Comparison of ENCODE assay signal across 28 mouse cellular contexts in genomic region chr1:107515839-107516498, GRCm38 (mm10). TPM values are rescaled to one million over a fixed set of nuclear protein-coding genes. Genes with fewer than 3 reads are reported as not detected.
A peak's percentile ranks its signal among the peaks of the same experiment; 100 is the strongest.
DNase-seq lines count a peak whose midpoint lies in the region; ATAC-seq and TF ChIP-seq lines count a peak whose summit lies in the region.
"Had no signal": no experiment of that assay in that cellular context is flagged by ENCODE, and none has a peak within 500 bp of the region (broad histone marks: within the 10 kb centered on the region; RNA-seq: fewer than 3 reads in every experiment).

No protein-coding gene starts in this region.

- H3K79me2 ChIP-seq in CH12.LX (replicated peaks; ENCODE audit: control insufficient read depth, extremely low read depth, insufficient read depth, poor library complexity, severe bottlenecking): no peaks in the 10 kb centered on the region

- ATAC-seq in granulocyte monocyte progenitor cell, adult 5-6 weeks (replicated peaks; ENCODE audit: poor library complexity, severe bottlenecking): peak; percentile 61
- peak; percentile 58 for ATAC-seq in megakaryocyte, adult 5-6 weeks (ENCODE audit: poor library complexity, severe bottlenecking)
- ATAC-seq in megakaryocyte progenitor cell, adult 5-6 weeks (replicated peaks; ENCODE audit: poor library complexity): peak; percentile 52
- ATAC-seq: activated CD4-positive, CD25-positive, alpha-beta regulatory T cell, adult 4 months; CD4-positive, CD25-positive, alpha-beta regulatory T cell, adult 4 months; forebrain, embryonic 14.5 days; forebrain, embryonic 16.5 days had no signal

- dilution Hi-C loops in CH12.LX (cut with MboI; ENCODE audit: extremely low pct_ligation_motif_present, extremely low pct_unique_long_range_greater_than_20kb, low sequenced_read_pairs): no loop called here

- no peak overlapping the region for H3K4me2 ChIP-seq in CH12.LX (ENCODE audit: insufficient read depth, low read depth, poor library complexity, severe bottlenecking)
- H3K4me2 ChIP-seq: embryonic facial prominence, embryonic 13.5 days; embryonic facial prominence, embryonic 15.5 days; forebrain, embryonic 12.5 days had no signal

- TF ChIP-seq POLR2A in CH12.LX (IDR thresholded peaks at IDR 0.05; ENCODE audit: low read depth, low read length): no peak

- H3K4me3 ChIP-seq in CH12.LX (replicated peaks in 1 of 3; ENCODE audit: low read depth in 2 of 3, low read length in 2 of 3, poor library complexity in 1 of 3): no peak overlapping the region
- H3K4me3 ChIP-seq: embryonic facial prominence, embryonic 13.5 days; embryonic facial prominence, embryonic 15.5 days; erythroblast, embryonic 14.5 days; forebrain, embryonic 10.5 days; forebrain, embryonic 12.5 days had no signal

- TF ChIP-seq RAD21 in CH12.LX (IDR thresholded peaks at IDR 0.05; ENCODE audit: low read depth, low read length): no peak

- no peaks in the 10 kb centered on the region for H3K27me3 ChIP-seq in CH12.LX (replicated peaks)
- H3K27me3 ChIP-seq: embryonic facial prominence, embryonic 13.5 days; embryonic facial prominence, embryonic 15.5 days; forebrain, embryonic 12.5 days had no signal

- TF ChIP-seq CTCF in CH12.LX (conservative IDR thresholded peaks at IDR 0.05 in 1 of 2, IDR thresholded peaks at IDR 0.05 in 1 of 2; ENCODE audit: low read depth in 2 of 2, low read length in 2 of 2): no peak

- H3K9me3 ChIP-seq in CH12.LX (replicated peaks; ENCODE audit: low read length): no peaks in the 10 kb centered on the region
- H3K9me3 ChIP-seq: embryonic facial prominence, embryonic 13.5 days; embryonic facial prominence, embryonic 15.5 days; forebrain, embryonic 10.5 days; forebrain, embryonic 12.5 days had no signal

- no peak overlapping the region for H3K9ac ChIP-seq in CH12.LX (ENCODE audit: insufficient read depth, low read depth)
- H3K9ac ChIP-seq: embryonic facial prominence, embryonic 13.5 days; embryonic facial prominence, embryonic 15.5 days; forebrain, embryonic 12.5 days had no signal

- in situ Hi-C loops in CH12.LX (cut with MboI; ENCODE audit: low pct_ligation_motif_present, low pct_unique_long_range_greater_than_20kb, low sequenced_read_pairs): no loop called here

- no peak overlapping the region for H3K27ac ChIP-seq in CH12.LX (ENCODE audit: insufficient read depth, low read depth)
- H3K27ac ChIP-seq: embryonic facial prominence, embryonic 13.5 days; embryonic facial prominence, embryonic 15.5 days; forebrain, embryonic 10.5 days; forebrain, embryonic 12.5 days had no signal

- peaks cover 2 to 23% of the 10 kb centered on the region in 2 experiments; a peak in 2 of 4 replicates for H3K4me1 ChIP-seq in CH12.LX (ENCODE audit: control insufficient read depth in 1 of 2, insufficient read depth in 2 of 2)
- H3K4me1 ChIP-seq: embryonic facial prominence, embryonic 13.5 days; embryonic facial prominence, embryonic 15.5 days; forebrain, embryonic 10.5 days; forebrain, embryonic 12.5 days had no signal

- DNase-seq in CH12.LX (ENCODE audit: extremely low read depth): no peak
- no peak for DNase-seq in urinary bladder, postnatal 36 days (ENCODE audit: low spot score in 2 of 2)
- no peak for DNase-seq in gastrocnemius, postnatal 4 days (ENCODE audit: low spot score in 2 of 2)
- no peak for DNase-seq in kidney, postnatal 4 days
- no peak for DNase-seq in heart, postnatal 4 days
- DNase-seq: adrenal gland, adult 8-10 months; adrenal gland, postnatal 14 days; adrenal gland, postnatal 36 days; B cell, adult 2 months; cerebellum, adult 11-12 months; cerebellum, adult 2 months; cerebellum, adult 9-10 months; cerebellum, postnatal 10 days; cerebellum, postnatal 25 days; embryo, embryonic 11 days had no signal

- TF ChIP-seq EP300 in CH12.LX (IDR thresholded peaks at IDR 0.05; ENCODE audit: low read length): no peak

- no peaks in the 10 kb centered on the region for H3K36me3 ChIP-seq in CH12.LX (replicated peaks in 1 of 2; ENCODE audit: control insufficient read depth in 1 of 2, insufficient read depth in 1 of 2, low read length in 1 of 2)
- H3K36me3 ChIP-seq: embryonic facial prominence, embryonic 13.5 days; embryonic facial prominence, embryonic 15.5 days; forebrain, embryonic 10.5 days; forebrain, embryonic 12.5 days had no signal

TF ChIP-seq in CH12.LX, 34 proteins besides CTCF, POLR2A, EP300 and RAD21:
- TF ChIP-seq JUN (IDR thresholded peaks at IDR 0.05; ENCODE audit: insufficient read depth, low read depth, low read length): peak; percentile 52; the same call in 1 of the 2 replicates
- no peak for TF ChIP-seq NELFE (IDR thresholded peaks at IDR 0.05; ENCODE audit: low read depth, low read length)
- peak; percentile 75; the same call in 1 of the 2 replicates for TF ChIP-seq JUND (conservative IDR thresholded peaks at IDR 0.05; ENCODE audit: low read depth, low read length)
- TF ChIP-seq TCF12 (IDR thresholded peaks at IDR 0.05; ENCODE audit: low read depth, low read length): no peak

RNA-seq across cellular contexts. Expression of gene Serpinb2, which starts 4.7 kb away (rescaled TPM):
- not detected in 2 replicates for total RNA-seq in CH12.LX (2012; rRNA removed)
- not detected in 2 replicates for total RNA-seq in CH12.LX (2014; rRNA removed)
- not detected in 2 replicates for polyA plus RNA-seq in CH12.LX (2012; ENCODE audit: insufficient read length, low read depth)
- not detected in 2 replicates for total RNA-seq in granulocyte monocyte progenitor cell, adult 5-6 weeks (2014; fragmentation: Nextera tagmentation)
- total RNA-seq in granulocyte monocyte progenitor cell, adult 5-6 weeks (2017): 0.22 and 0.46 TPM in 2 replicates
- total RNA-seq in megakaryocyte, adult 5-6 weeks (2015): 38.0 and 40.7 TPM in 2 replicates
- 9.6 and 13.5 TPM in 2 replicates for total RNA-seq in megakaryocyte, adult 5-6 weeks (2017)
- 0.49 and 0.77 TPM in 2 replicates for total RNA-seq in megakaryocyte progenitor cell, adult 5-6 weeks (2015)
- total RNA-seq in megakaryocyte progenitor cell, adult 5-6 weeks (2017): 2.5 TPM in 1 of 2 replicates, not detected in the other
- total RNA-seq in gastrocnemius, postnatal 4 days (2021): under 1 TPM in 1 of 2 experiments, not detected in 1; 0.21 TPM
- total RNA-seq in heart, postnatal 4 days (2021): not detected
- total RNA-seq: MEL had no signal
- polyA plus RNA-seq: activated CD4-positive, CD25-positive, alpha-beta regulatory T cell, adult 4 months; CD4-positive, CD25-positive, alpha-beta regulatory T cell, adult 4 months; forebrain, embryonic 10.5 days had no signal
